7 mouse cellular contexts compared by ENCODE assay signal in genomic region chr10:22149073-22149690, GRCm38 (mm10). TPM values are rescaled to one million over a fixed set of nuclear protein-coding genes. Genes with fewer than 3 reads are reported as not detected.
DNase-seq lines count a peak whose midpoint lies in the region; ATAC-seq lines count a peak whose summit lies in the region.

E030030I06Rik (minus strand) TSS chr10:22149270.

- peaks cover 34% of the 10 kb centered on the region for H3K4me1 ChIP-seq in forebrain, embryonic 10.5 days
- peaks cover 19% of the 10 kb centered on the region for H3K4me1 ChIP-seq in intestine, embryonic 15.5 days (replicated peaks)
- peaks cover 10% of the 10 kb centered on the region; the same call in 1 of the 2 replicates for H3K4me1 ChIP-seq in midbrain, embryonic 11.5 days (ENCODE audit: control insufficient read depth, insufficient read depth, low read length)

- DNase-seq in right cerebral cortex, postnatal 4 days, result peak; percentile 23
- DNase-seq in right cerebral cortex, postnatal 14 days, result no peak
- peak; percentile 63 for DNase-seq in forebrain, embryonic 10.5 days (ENCODE audit: extremely low spot score, low spot score)
- DNase-seq in midbrain, embryonic 11.5 days (ENCODE audit: low spot score, missing footprints), result peak; percentile 97
- no peak for DNase-seq in frontal cortex, postnatal 25 days (ENCODE audit: low spot score in 2 of 2)

- H3K27ac ChIP-seq in forebrain, embryonic 10.5 days, result peak within 1 kb of the TSS; percentile 94
- H3K27ac ChIP-seq in intestine, embryonic 15.5 days, result peak within 1 kb of the TSS; percentile 69
- H3K27ac ChIP-seq in midbrain, embryonic 11.5 days (ENCODE audit: low read depth, low read length), result peak within 1 kb of the TSS; percentile 22; the same call in 1 of the 2 replicates

- under 1% methylated on average over 37 of the region's 37 CpGs for WGBS in forebrain, embryonic 10.5 days
- WGBS in intestine, embryonic 15.5 days, result under 1% methylated on average over 36 of the region's 37 CpGs
- WGBS in midbrain, embryonic 11.5 days, result under 1% methylated on average over 37 of the region's 37 CpGs

- peak within 1 kb of the TSS; percentile 79 for H3K4me3 ChIP-seq in forebrain, embryonic 10.5 days
- peak within 1 kb of the TSS; percentile 56 for H3K4me3 ChIP-seq in intestine, embryonic 15.5 days (replicated peaks)
- H3K4me3 ChIP-seq in midbrain, embryonic 11.5 days (ENCODE audit: low read depth, low read length), result peak within 1 kb of the TSS; percentile 68

- peaks cover 52% of the 10 kb centered on the region for H3K27me3 ChIP-seq in forebrain, embryonic 10.5 days (ENCODE audit: poor library complexity, severe bottlenecking)
- H3K27me3 ChIP-seq in intestine, embryonic 15.5 days (replicated peaks), result peaks cover 22% of the 10 kb centered on the region
- peaks cover 26% of the 10 kb centered on the region for H3K27me3 ChIP-seq in midbrain, embryonic 11.5 days (ENCODE audit: control insufficient read depth, insufficient read depth, low read length)

- peaks cover 13% of the 10 kb centered on the region for H3K36me3 ChIP-seq in forebrain, embryonic 10.5 days (replicated peaks)
- H3K36me3 ChIP-seq in intestine, embryonic 15.5 days, result no peaks in the 10 kb centered on the region
- no peaks in the 10 kb centered on the region for H3K36me3 ChIP-seq in midbrain, embryonic 11.5 days (ENCODE audit: control insufficient read depth, insufficient read depth, low read length)

- H3K4me2 ChIP-seq in intestine, embryonic 15.5 days (replicated peaks), result peak within 1 kb of the TSS; percentile 98
- H3K4me2 ChIP-seq in midbrain, embryonic 11.5 days, result peak within 1 kb of the TSS; percentile 78

- no peaks in the 10 kb centered on the region; the same call in 1 of the 2 replicates for H3K9me3 ChIP-seq in forebrain, embryonic 10.5 days
- H3K9me3 ChIP-seq in intestine, embryonic 15.5 days, result no peaks in the 10 kb centered on the region
- H3K9me3 ChIP-seq in midbrain, embryonic 11.5 days (ENCODE audit: control insufficient read depth, low read length), result no peaks in the 10 kb centered on the region

- ATAC-seq in activated CD4-positive, CD25-positive, alpha-beta regulatory T cell, adult 4 months, result peak; percentile 10
- ATAC-seq in intestine, embryonic 15.5 days, result peak; percentile 62
- ATAC-seq in midbrain, embryonic 11.5 days (ENCODE audit: low FRiP score), result peak; percentile 64

- peak within 1 kb of the TSS; percentile 57 for H3K9ac ChIP-seq in intestine, embryonic 15.5 days
- peak within 1 kb of the TSS; percentile 77 for H3K9ac ChIP-seq in midbrain, embryonic 11.5 days (ENCODE audit: low read length)

RNA-seq across cellular contexts. Expression of gene E030030I06Rik, which starts in this region (rescaled TPM):
- 10 to 100 TPM; 12.5 to 23.0 TPM for polyA plus RNA-seq in activated CD4-positive, CD25-positive, alpha-beta regulatory T cell, adult 4 months (2017; shearing (Covaris generic))
- polyA plus RNA-seq in forebrain, embryonic 10.5 days (2016; fragmentation: Nextera tagmentation; extraction: Ambion mirVana), result 19.7 and 21.0 TPM in 2 replicates
- 26.7 and 31.2 TPM in 2 replicates for polyA plus RNA-seq in intestine, embryonic 15.5 days (2015; fragmentation: Nextera tagmentation; extraction: Ambion mirVana)
- 24.8 and 29.2 TPM in 2 replicates for polyA plus RNA-seq in midbrain, embryonic 11.5 days (2014; fragmentation: Nextera tagmentation; extraction: Ambion mirVana)

Comparison
In these comparisons a context has a peak if more than half of its experiments do, and no peak if none do; other contexts are left out.
1. DNase-seq: peak in right cerebral cortex, postnatal 4 days (single experiment), forebrain, embryonic 10.5 days (single experiment) and midbrain, embryonic 11.5 days (single experiment); none in right cerebral cortex, postnatal 14 days (single experiment) and frontal cortex, postnatal 25 days (0 of 2).
2. ATAC-seq: peak in every context shown above with its lines; median percentile 64 in midbrain, embryonic 11.5 days; 62 in intestine, embryonic 15.5 days; 10 in activated CD4-positive, CD25-positive, alpha-beta regulatory T cell, adult 4 months.
3. H3K27ac ChIP-seq: peak in every context shown above with its lines; median percentile 94 in forebrain, embryonic 10.5 days; 69 in intestine, embryonic 15.5 days; 22 in midbrain, embryonic 11.5 days.
4. Peak in every context shown above with its lines, with median percentiles within 50 percentile points of each other: H3K4me3 ChIP-seq.